Mouse (Mus musculus): Measurements from ENCODE around the gene Pdia5.
A peak's percentile ranks its signal among the peaks of the same experiment; 100 is the strongest.

Pdia5 gene

GRCm38 (mm10) chr16:35441346-35442025 lies 49.2 kb downstream of the Pdia5 start:
- no peak for DNase-seq (ENCODE audit: low spot score in 2 of 2)

GRCm38 (mm10) chr16:35439046-35439445 lies 51.6 kb downstream of the Pdia5 start:
- no peak for DNase-seq (ENCODE audit: low spot score in 2 of 2)

GRCm38 (mm10) chr16:35431608-35432007 lies 59.1 kb downstream of the Pdia5 start:
- DNase-seq (ENCODE audit: low spot score in 2 of 2): no peak

GRCm38 (mm10) chr16:35424926-35425325 lies 65.7 kb downstream of the Pdia5 start:
- no peak for DNase-seq (ENCODE audit: low spot score in 2 of 2)

GRCm38 (mm10) chr16:35423250-35424139 lies 67.2 kb downstream of the Pdia5 start:
- no peak for DNase-seq (ENCODE audit: low spot score in 2 of 2)

GRCm38 (mm10) chr16:35422705-35423104 lies 68.0 kb downstream of the Pdia5 start:
- DNase-seq (ENCODE audit: low spot score in 2 of 2): no peak

GRCm38 (mm10) chr16:35422141-35422540 lies 68.5 kb downstream of the Pdia5 start:
- DNase-seq (ENCODE audit: low spot score in 2 of 2): no peak

- no peak for DNase-seq (ENCODE audit: low spot score in 2 of 2)
Measured at GRCm38 (mm10) chr16:35414616-35415015, 76.1 kb downstream of the Pdia5 start.

- DNase-seq (ENCODE audit: low spot score in 2 of 2): no peak
Measured at GRCm38 (mm10) chr16:35406706-35407105, 84.0 kb downstream of the Pdia5 start.

- no peak for DNase-seq (ENCODE audit: low spot score in 2 of 2)
Measured at GRCm38 (mm10) chr16:35406166-35406565, 84.5 kb downstream of the Pdia5 start.

- DNase-seq (ENCODE audit: low spot score in 2 of 2): no peak
Measured at GRCm38 (mm10) chr16:35405348-35406080, 85.2 kb downstream of the Pdia5 start.

GRCm38 (mm10) chr16:35404864-35405263 lies 85.8 kb downstream of the Pdia5 start:
- DNase-seq (ENCODE audit: low spot score in 2 of 2): no peak

- no peak for DNase-seq (ENCODE audit: low spot score in 2 of 2)
Measured at GRCm38 (mm10) chr16:35403891-35404290, 86.8 kb downstream of the Pdia5 start.

- DNase-seq (ENCODE audit: low spot score in 2 of 2): no peak
Measured at GRCm38 (mm10) chr16:35403356-35403755, 87.3 kb downstream of the Pdia5 start.

GRCm38 (mm10) chr16:35392813-35393212 lies 97.9 kb downstream of the Pdia5 start:
- no peak for DNase-seq (ENCODE audit: low spot score in 2 of 2)

GRCm38 (mm10) chr16:35385654-35386053 lies 105.0 kb downstream of the Pdia5 start:
- DNase-seq (ENCODE audit: low spot score in 2 of 2): no peak

GRCm38 (mm10) chr16:35380048-35380447 lies 110.6 kb downstream of the Pdia5 start:
- DNase-seq (ENCODE audit: low spot score in 2 of 2): no peak

- DNase-seq (ENCODE audit: low spot score in 2 of 2): no peak
Measured at GRCm38 (mm10) chr16:35379344-35379743, 111.3 kb downstream of the Pdia5 start.

GRCm38 (mm10) chr16:35364063-35364428 lies 126.6 kb downstream of the Pdia5 start:
- no peak for DNase-seq (ENCODE audit: low spot score in 2 of 2)

- DNase-seq (ENCODE audit: low spot score in 2 of 2): peak; percentile 78 to 92
Measured at GRCm38 (mm10) chr16:35363150-35364062, 127.3 kb downstream of the Pdia5 start, which contains the start of gene Sec22a. Gene Sec22a (minus strand): TSS chr16:35363918.

- no peak for DNase-seq (ENCODE audit: low spot score in 2 of 2)
Measured at GRCm38 (mm10) chr16:35362221-35362620, 128.5 kb downstream of the Pdia5 start.

Data from spleen, postnatal 10 days (tissue).